Mouse (Mus musculus) MEL (cell line): ENCODE measurements around the gene Epha5. TPM values are rescaled to one million over a fixed set of nuclear protein-coding genes. Genes with fewer than 3 reads are reported as not detected.

Source experiments
- DNase-seq: peaks from one replicate; pipeline ENCODE4 v3.0.0; 2011; ENCODE audit warnings: low read depth, low spot score
- H3K27ac ChIP-seq: 2 replicates; pipeline ENCODE4 v1.5.1; 2012; ENCODE audit warnings: low read depth, mild to moderate bottlenecking, control low read depth, low read length, moderate library complexity; ENCODE audit not compliant: control insufficient read depth
- H3K27me3 ChIP-seq, 2 experiments: fragments of 150-350 bp in 1 of 2; sonication (generic) in 1 of 2; 2 replicates each; pipeline ENCODE4 v1.6.1; 2012; ENCODE audit warnings: low read length in 2 of 2, mild to moderate bottlenecking in 2 of 2, improper control_type of control experiment in 1 of 2, moderate library complexity in 1 of 2; ENCODE audit not compliant: insufficient read depth in 2 of 2, control insufficient read depth in 1 of 2
- H3K36me3 ChIP-seq, 2 experiments: 2 replicates each; pipeline ENCODE4 v1.6.1; 2012 to 2014; ENCODE audit warnings: low read length in 2 of 2, improper control_type of control experiment in 1 of 2, inconsistent platforms in 1 of 2, mild to moderate bottlenecking in 1 of 2; ENCODE audit not compliant: insufficient read depth in 2 of 2, control insufficient read depth in 1 of 2
- H3K4me1 ChIP-seq, 2 experiments: fragments of 150-350 bp in 1 of 2; sonication (generic) in 1 of 2; 2 replicates each; pipeline ENCODE4 v1.6.1; 2012; ENCODE audit warnings: low read length in 2 of 2, improper control_type of control experiment in 1 of 2, mild to moderate bottlenecking in 1 of 2; ENCODE audit not compliant: insufficient read depth in 2 of 2, control insufficient read depth in 1 of 2
- H3K4me3 ChIP-seq, 2 experiments: fragments of 150-350 bp in 1 of 2; sonication (generic) in 1 of 2; 2 replicates each; pipeline ENCODE4 v1.5.1; 2012; ENCODE audit warnings: low read depth in 2 of 2, low read length in 2 of 2, mild to moderate bottlenecking in 2 of 2, moderate library complexity in 2 of 2, control low read depth in 1 of 2, improper control_type of control experiment in 1 of 2; ENCODE audit not compliant: control insufficient read depth in 1 of 2, insufficient read depth in 1 of 2
- H3K79me2 ChIP-seq: 2 replicates; pipeline ENCODE4 v1.6.1; 2012; ENCODE audit warnings: mild to moderate bottlenecking, low read length, moderate library complexity; ENCODE audit not compliant: control insufficient read depth, poor library complexity, insufficient read depth
- H3K9ac ChIP-seq: 2 replicates; pipeline ENCODE4 v1.6.1; 2012; ENCODE audit warnings: low read depth, mild to moderate bottlenecking, control low read depth, low read length, moderate library complexity; ENCODE audit not compliant: control insufficient read depth, poor library complexity, severe bottlenecking
- H3K9me3 ChIP-seq: fragments of 150-350 bp; sonication (generic); replicated peaks from 2 replicates; pipeline ENCODE4 v1.6.1; 2012; ENCODE audit warnings: mild to moderate bottlenecking, low read length, improper control_type of control experiment, moderate library complexity; ENCODE audit not compliant: insufficient read depth
- BHLHE40 ChIP-seq: IDR thresholded peaks from 2 replicates; pipeline ENCODE4 v1.6.1; 2012; ENCODE audit warnings: low read depth, mild to moderate bottlenecking, inconsistent platforms, low read length, improper control_type of control experiment, borderline replicate concordance
- CHD1 ChIP-seq: IDR thresholded peaks from 2 replicates; pipeline ENCODE4 v1.6.1; 2012; ENCODE audit warnings: low read depth, mild to moderate bottlenecking, inconsistent platforms, low read length, improper control_type of control experiment
- CHD2 ChIP-seq: IDR thresholded peaks from 2 replicates; pipeline ENCODE4 v1.6.1; 2011; ENCODE audit warnings: low read length, improper control_type of control experiment
- CTCF ChIP-seq, 3 experiments: IDR thresholded peaks in 2 of 3; conservative IDR thresholded peaks in 1 of 3; 2 replicates each; pipeline ENCODE4 v1.5.1; 2011 to 2012; ENCODE audit warnings: low read length in 3 of 3, low read depth in 2 of 3, mild to moderate bottlenecking in 2 of 3, improper control_type of control experiment in 1 of 3, inconsistent platforms in 1 of 3, mixed read lengths in 1 of 3, moderate library complexity in 1 of 3; ENCODE audit not compliant: control insufficient read depth in 1 of 3, insufficient read depth in 1 of 3, poor library complexity in 1 of 3, severe bottlenecking in 1 of 3
- E2F4 ChIP-seq: IDR thresholded peaks from 2 replicates; pipeline ENCODE4 v1.6.1; 2011; ENCODE audit warnings: low read depth, low read length, improper control_type of control experiment, borderline replicate concordance
- ELF1 ChIP-seq: IDR thresholded peaks from 2 replicates; pipeline ENCODE4 v1.6.1; 2014; ENCODE audit warnings: low read depth, mild to moderate bottlenecking, inconsistent platforms, low read length, improper control_type of control experiment, moderate library complexity
- EP300 ChIP-seq, 2 experiments: IDR thresholded peaks; 2 replicates each; pipeline ENCODE4 v1.6.1; 2011; ENCODE audit warnings: improper control_type of control experiment in 2 of 2, low read length in 2 of 2, low read depth in 1 of 2, mild to moderate bottlenecking in 1 of 2
- ETS1 ChIP-seq: IDR thresholded peaks from 2 replicates; pipeline ENCODE4 v1.6.1; 2012; ENCODE audit warnings: low read depth, mild to moderate bottlenecking, inconsistent platforms, low read length, improper control_type of control experiment, moderate library complexity
- GABPA ChIP-seq: IDR thresholded peaks from 2 replicates; pipeline ENCODE4 v1.6.1; 2012; ENCODE audit warnings: low read depth, mild to moderate bottlenecking, inconsistent platforms, low read length, improper control_type of control experiment, moderate library complexity
- GATA1 ChIP-seq: IDR thresholded peaks from 2 replicates; pipeline ENCODE4 v1.6.1; 2011; ENCODE audit warnings: low read depth, low read length, improper control_type of control experiment
- MAX ChIP-seq: IDR thresholded peaks from 2 replicates; pipeline ENCODE4 v1.6.1; 2011; ENCODE audit warnings: low read length, improper control_type of control experiment
- MEF2A ChIP-seq: IDR thresholded peaks from 2 replicates; pipeline ENCODE4 v1.6.1; 2014; ENCODE audit warnings: low read depth, mild to moderate bottlenecking, inconsistent platforms, low read length, improper control_type of control experiment; ENCODE audit not compliant: poor library complexity, insufficient replicate concordance, severe bottlenecking; ENCODE audit errors: extremely low read depth
- MYC ChIP-seq: IDR thresholded peaks from 2 replicates; pipeline ENCODE4 v1.6.1; 2011; ENCODE audit warnings: low read depth, mild to moderate bottlenecking, low read length, improper control_type of control experiment, moderate library complexity
- NRF1 ChIP-seq: IDR thresholded peaks from 2 replicates; pipeline ENCODE4 v1.6.1; 2014; ENCODE audit warnings: low read depth, mild to moderate bottlenecking, inconsistent platforms, low read length, improper control_type of control experiment, moderate library complexity; ENCODE audit not compliant: poor library complexity, insufficient read depth, severe bottlenecking
- POLR2A ChIP-seq, 2 experiments: IDR thresholded peaks; 2 replicates each; pipeline ENCODE4 v1.6.1; 2011 to 2012; ENCODE audit warnings: low read length in 2 of 2, mild to moderate bottlenecking in 2 of 2, control low read depth in 1 of 2, improper control_type of control experiment in 1 of 2, low read depth in 1 of 2, moderate library complexity in 1 of 2; ENCODE audit not compliant: control insufficient read depth in 1 of 2, insufficient read depth in 1 of 2, poor library complexity in 1 of 2
- POLR2AphosphoS2 ChIP-seq: IDR thresholded peaks from 2 replicates; pipeline ENCODE4 v1.6.1; 2011; ENCODE audit warnings: low read length, improper control_type of control experiment
- POLR2AphosphoS5 ChIP-seq: IDR thresholded peaks from 2 replicates; pipeline ENCODE4 v1.6.1; 2012; ENCODE audit warnings: low read depth, borderline replicate concordance, mild to moderate bottlenecking, inconsistent platforms, low read length, moderate library complexity, mixed read lengths
- RAD21 ChIP-seq: IDR thresholded peaks from 2 replicates; pipeline ENCODE4 v1.6.1; 2011; ENCODE audit warnings: mild to moderate bottlenecking, low read depth, low read length, improper control_type of control experiment
- RCOR1 ChIP-seq: IDR thresholded peaks from 2 replicates; pipeline ENCODE4 v1.6.1; 2012; ENCODE audit warnings: low read depth, mild to moderate bottlenecking, inconsistent platforms, low read length, improper control_type of control experiment
- TAL1 ChIP-seq: IDR thresholded peaks from 2 replicates; pipeline ENCODE4 v1.6.1; 2012; ENCODE audit warnings: mild to moderate bottlenecking, inconsistent platforms, low read length, moderate library complexity, mixed read lengths
- TCF12 ChIP-seq: IDR thresholded peaks from 2 replicates; pipeline ENCODE4 v1.6.1; 2014; ENCODE audit warnings: low read depth, mild to moderate bottlenecking, inconsistent platforms, low read length, improper control_type of control experiment, moderate library complexity
- UBTF ChIP-seq: IDR thresholded peaks from 2 replicates; pipeline ENCODE4 v1.6.1; 2012; ENCODE audit warnings: low read depth, mild to moderate bottlenecking, inconsistent platforms, low read length, improper control_type of control experiment, moderate library complexity, borderline replicate concordance; ENCODE audit not compliant: insufficient read depth
- ZKSCAN1 ChIP-seq: IDR thresholded peaks from 2 replicates; pipeline ENCODE4 v1.6.1; 2012; ENCODE audit warnings: low read depth, mild to moderate bottlenecking, inconsistent platforms, low read length, improper control_type of control experiment, moderate library complexity
- polyA plus RNA-seq, 2 experiments: library from polyadenylated mRNA; stranded (reverse) in 1 of 2; unstranded in 1 of 2; fragments of >175 nt in 1 of 2; fragments of >200 nt in 1 of 2; gene quantifications; 2 replicates each; pipeline versions ENCODE4 v1.2.1 to v1.2.4; 2012; ENCODE audit warnings: low replicate concordance in 2 of 2, low read depth in 1 of 2; ENCODE audit not compliant: insufficient read length in 2 of 2, insufficient read depth in 1 of 2, missing spikeins in 1 of 2
- total RNA-seq: library from RNA; depleted of rRNA; stranded (reverse); fragments of 300-350 nt; gene quantifications from 2 replicates; pipeline ENCODE4 v1.2.3, GENCODE M21; 2012

Gene Epha5
- total and polyA plus RNA-seq, 3 experiments = not detected

GRCm38 (mm10) chr5:84265407-84265806 is 151.8 kb downstream of the Epha5 start:
- no peaks in the 10 kb centered on the region for H3K9me3 ChIP-seq
- TF ChIP-seq MAX (no peak), E2F4 (no peak), ETS1 (no peak), POLR2A (IDR thresholded peaks at IDR 0.05; ENCODE audit: control insufficient read depth in 1 of 2, insufficient read depth in 1 of 2, low read depth in 1 of 2, low read length in 2 of 2, poor library complexity in 1 of 2) (no peak), EP300 (IDR thresholded peaks at IDR 0.05; ENCODE audit: low read depth in 1 of 2, low read length in 2 of 2) (no peak), RAD21 (no peak), ELF1 (no peak), TCF12 (no peak), ZKSCAN1 (no peak)
- DNase-seq = no peak

GRCm38 (mm10) chr5:84263999-84264398 is 153.2 kb downstream of the Epha5 start:
- Histone ChIP-seq H3K4me3 (no peak overlapping the region), H3K4me1 (no peaks in the 10 kb centered on the region), H3K79me2 (no peaks in the 10 kb centered on the region), H3K27ac (no peak overlapping the region), H3K9ac (no peak overlapping the region), H3K27me3 (no peaks in the 10 kb centered on the region), H3K9me3 (no peaks in the 10 kb centered on the region), H3K36me3 (no peaks in the 10 kb centered on the region)
- no peak for TF ChIP-seq GABPA
- TF ChIP-seq UBTF = no peak
- no peak for TF ChIP-seq MAX
- no peak for TF ChIP-seq GATA1
- TF ChIP-seq CHD1 = no peak
- TF ChIP-seq RCOR1 = no peak
- TF ChIP-seq NRF1 = no peak
- TF ChIP-seq TAL1 = no peak
- no peak for TF ChIP-seq TCF12
- TF ChIP-seq CTCF (IDR thresholded peaks at IDR 0.05 in 2 of 3, conservative IDR thresholded peaks at IDR 0.05 in 1 of 3; ENCODE audit: control insufficient read depth in 1 of 3, insufficient read depth in 1 of 3, low read depth in 2 of 3, low read length in 3 of 3, poor library complexity in 1 of 3, severe bottlenecking in 1 of 3) = no peak
- no peak for TF ChIP-seq POLR2AphosphoS5
- TF ChIP-seq ELF1 = no peak
- no peak for TF ChIP-seq MEF2A
- TF ChIP-seq BHLHE40 = no peak
- TF ChIP-seq EP300 (IDR thresholded peaks at IDR 0.05; ENCODE audit: low read depth in 1 of 2, low read length in 2 of 2) = no peak
- TF ChIP-seq CHD2 = no peak
- no peak for TF ChIP-seq POLR2AphosphoS2
- TF ChIP-seq MYC = no peak
- DNase-seq = no peak

More at GRCm38 (mm10) chr5:84265407-84265806, 151.8 kb downstream of the Epha5 start:
- Histone ChIP-seq H3K27ac (no peak overlapping the region), H3K79me2 (no peaks in the 10 kb centered on the region), H3K4me3 (no peak overlapping the region), H3K4me1 (no peaks in the 10 kb centered on the region), H3K9ac (no peak overlapping the region), H3K36me3 (no peaks in the 10 kb centered on the region), H3K27me3 (no peaks in the 10 kb centered on the region)
